Mouse (Mus musculus): Measurements from ENCODE around the gene Ephb4.

Gene Ephb4

DNA sequence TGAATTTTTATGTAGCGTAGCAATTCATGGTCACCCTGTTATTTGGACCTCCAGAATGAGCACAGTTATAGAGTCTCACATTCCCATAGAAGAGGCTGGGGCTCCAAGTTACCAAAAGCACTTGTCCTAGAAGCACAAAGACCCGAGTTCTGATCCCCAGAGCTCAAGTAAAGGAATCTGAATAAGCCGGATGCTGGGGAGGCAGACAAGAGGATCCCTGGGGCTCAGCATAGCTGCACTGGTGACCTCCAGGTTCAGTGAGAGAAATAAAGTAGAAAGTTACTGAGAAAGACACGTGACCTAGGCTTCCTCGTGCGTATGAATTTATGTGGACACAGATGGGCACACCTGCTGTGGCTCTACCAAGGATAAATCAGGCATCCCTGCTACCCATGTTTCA lies 14.8 kb upstream of the Ephb4 start:
- no peak for DNase-seq (ENCODE audit: low read depth, low spot score)

DNA sequence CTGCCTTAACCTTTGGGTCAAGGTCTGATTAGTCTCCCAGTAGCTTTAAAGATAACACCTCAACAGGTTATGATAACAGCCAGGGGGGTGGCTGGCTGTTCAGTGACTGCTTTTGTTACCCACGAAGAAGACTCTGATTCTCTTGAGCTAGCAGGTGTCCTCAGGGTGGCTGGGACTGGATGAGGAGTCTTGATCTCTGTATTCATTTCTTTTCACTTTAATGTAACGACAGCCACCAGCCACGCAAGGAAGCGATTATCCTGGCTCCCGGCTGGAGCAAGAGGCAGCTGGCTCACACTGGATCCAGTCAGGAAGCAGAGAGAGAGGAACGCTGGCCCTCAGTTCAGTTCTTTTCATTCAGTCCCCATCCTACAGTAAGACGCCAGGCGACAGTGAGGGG lies 12.7 kb upstream of the Ephb4 start:
- no peak for DNase-seq (ENCODE audit: low read depth, low spot score)

DNA sequence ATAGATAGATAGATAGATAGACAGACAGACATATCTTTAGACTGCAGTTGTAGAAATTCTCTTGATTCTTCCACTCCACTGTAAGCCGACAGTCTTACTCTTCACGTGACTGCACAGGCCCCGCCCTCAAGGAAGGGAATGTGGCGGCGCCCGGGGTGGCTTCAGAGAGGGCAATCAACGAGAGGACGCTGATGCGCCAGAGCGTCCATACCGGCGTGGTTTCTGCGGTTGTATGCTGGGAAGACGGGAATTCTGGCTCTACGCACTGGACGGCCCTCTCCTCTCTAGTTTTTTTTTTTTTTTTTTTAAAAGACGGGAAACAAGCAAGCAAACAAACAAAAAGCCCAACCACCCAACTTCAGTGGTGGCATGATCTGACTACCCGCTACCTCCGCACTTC lies 11.7 kb upstream of the Ephb4 start:
- DNase-seq (ENCODE audit: low read depth, low spot score): no peak

DNA sequence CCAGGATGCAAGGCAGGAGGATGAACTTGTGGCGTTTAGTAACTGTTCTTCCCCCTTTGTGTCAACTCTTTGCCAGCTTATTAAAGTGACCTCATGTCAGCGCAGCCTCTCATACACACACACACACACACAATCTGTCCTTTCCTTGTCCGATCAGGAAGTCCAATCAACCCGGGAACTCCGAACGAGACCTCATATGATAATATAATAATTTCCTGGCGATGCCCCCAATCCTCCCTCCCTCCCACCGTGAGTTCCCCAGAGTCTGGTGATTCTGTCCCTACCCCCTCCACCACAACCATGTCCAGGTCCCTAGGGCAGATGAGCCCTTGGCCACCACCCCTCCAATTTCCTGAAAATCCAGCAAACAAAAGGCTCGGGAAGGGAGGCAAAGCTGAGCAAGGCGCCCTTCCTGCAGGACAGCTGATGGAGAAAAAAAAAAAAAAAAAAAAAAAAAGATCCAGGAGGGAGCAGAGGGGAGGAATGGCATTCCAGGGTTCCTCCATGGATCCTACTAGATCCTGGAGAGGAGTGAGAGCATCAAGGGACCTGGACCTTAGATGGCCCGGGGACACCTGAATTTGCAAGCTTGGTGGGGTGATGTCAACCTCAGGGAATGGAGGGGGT lies 11.1 kb upstream of the Ephb4 start:
- DNase-seq (ENCODE audit: low read depth, low spot score): no peak

DNA sequence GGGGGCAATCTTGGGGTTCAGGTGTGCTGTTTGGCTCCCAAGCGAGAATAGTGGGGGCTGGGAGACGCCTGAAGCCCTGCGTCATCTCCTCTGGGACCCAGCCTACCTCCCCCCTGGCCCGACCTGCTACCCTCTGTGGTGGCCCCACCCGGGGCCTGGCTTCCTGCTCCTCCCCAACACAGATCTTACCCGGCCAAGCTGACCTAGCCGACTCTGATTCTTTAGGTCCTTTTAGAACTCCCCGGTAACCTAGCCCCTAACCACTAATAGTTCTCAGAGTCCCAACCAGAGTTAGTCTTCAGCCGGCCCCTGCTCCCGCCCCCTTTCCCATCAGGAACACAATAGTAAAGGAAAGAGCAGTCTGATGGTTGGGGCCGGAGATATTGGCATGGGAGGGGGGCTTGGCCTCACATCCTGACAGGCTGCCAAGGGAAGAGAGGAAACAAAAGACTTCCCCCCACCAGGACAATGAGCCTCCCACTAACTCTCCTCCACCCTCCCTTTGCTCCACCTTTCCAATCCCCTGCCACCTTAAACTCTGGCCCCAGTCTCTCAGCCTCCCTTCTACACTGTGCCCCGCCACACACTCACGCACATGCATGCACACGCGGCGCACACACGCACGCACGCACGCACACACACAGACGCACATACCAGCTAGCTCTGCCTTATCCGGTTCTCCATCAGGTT lies 10.5 kb upstream of the Ephb4 start:
- DNase-seq (ENCODE audit: low read depth, low spot score): no peak

DNA sequence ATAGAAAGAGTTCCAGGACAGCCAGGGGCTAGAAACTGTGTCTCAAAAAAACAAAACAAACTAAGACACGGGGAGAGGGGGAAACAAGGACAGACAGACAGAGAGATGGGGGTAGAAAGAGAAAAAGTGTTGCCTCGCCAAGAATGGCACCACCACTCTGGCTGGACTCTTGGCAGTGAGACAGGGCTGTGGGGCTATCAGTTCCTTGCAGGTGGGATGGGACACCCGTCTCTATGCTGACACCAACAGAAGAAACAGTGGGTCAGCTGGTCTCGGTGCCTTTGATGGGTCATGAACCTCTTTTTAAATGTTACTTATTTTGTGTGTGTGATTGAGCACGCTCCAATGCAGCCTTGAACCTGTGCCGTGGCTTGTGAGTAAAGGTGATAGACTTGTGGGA lies 9.7 kb upstream of the Ephb4 start:
- no peak for DNase-seq (ENCODE audit: low read depth, low spot score)

DNA sequence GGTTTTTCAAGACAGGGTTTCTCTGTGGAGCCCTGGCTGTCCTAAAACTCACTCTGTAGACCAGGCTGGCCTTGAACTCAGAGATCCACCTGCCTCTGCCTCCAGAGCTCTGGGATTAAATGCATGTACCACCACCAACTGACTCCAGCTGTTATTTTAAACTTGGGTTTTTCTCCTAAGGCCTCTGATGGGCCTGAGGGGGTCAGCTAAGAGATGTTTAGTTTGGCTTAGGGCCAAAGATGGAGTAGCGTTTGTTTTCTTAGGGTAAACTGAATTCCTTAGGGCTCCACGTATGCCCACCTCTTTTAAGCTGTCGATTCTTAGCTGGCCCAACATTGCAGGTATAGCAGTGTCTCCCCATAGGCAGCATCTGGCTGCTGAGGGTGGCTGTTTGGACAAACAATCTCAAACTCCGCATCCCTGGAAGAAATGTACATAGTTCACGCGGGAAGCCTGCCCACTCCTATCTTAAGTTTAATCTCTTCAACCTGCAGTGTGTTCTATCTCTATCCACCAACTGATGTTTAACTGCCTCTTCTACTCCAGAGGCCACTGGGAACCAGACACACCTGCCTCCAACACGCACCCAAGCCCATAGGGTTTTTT lies 7.4 kb upstream of the Ephb4 start:
- DNase-seq (ENCODE audit: low read depth, low spot score): no peak

DNA sequence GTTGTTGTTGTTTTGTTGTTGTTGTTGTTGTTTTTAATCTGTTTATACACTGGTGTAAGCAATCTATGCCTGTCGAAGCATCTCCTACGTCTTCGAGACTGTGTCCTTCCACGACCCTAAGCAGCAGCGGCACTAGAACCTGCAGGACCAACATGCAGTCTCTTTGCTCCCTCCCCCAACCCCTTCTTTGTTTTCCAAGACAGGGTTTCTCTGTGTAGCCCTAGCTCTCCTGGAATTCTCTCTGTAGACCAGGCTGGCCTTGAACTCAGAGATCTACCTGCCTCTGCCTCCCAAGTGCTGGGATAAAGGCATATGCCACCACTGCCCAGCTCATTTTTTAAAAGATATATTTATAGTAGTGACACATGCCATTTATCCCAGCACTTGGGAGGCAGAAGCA lies 6.5 kb upstream of the Ephb4 start:
- no peak for DNase-seq (ENCODE audit: low read depth, low spot score)

DNA sequence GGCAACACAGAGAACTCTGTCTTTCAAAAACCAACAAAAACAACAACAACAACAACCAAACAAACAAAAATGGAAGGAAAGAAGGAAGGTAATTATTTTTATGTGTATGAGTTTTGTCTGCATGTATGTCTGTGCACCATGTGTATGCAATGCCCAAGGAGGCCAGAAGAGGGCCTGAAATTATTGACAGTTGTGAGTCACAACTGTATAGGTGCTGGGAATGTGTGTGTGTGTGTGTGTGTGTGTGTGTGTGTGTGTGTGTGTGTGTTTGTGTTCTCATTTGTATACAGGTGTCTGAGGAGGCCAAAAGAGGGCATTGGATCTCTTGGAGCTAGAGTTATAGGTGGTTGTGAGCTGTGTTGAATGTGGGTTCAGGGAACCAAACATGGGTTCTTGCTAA lies 6.0 kb upstream of the Ephb4 start:
- no peak for DNase-seq (ENCODE audit: low read depth, low spot score)

DNA sequence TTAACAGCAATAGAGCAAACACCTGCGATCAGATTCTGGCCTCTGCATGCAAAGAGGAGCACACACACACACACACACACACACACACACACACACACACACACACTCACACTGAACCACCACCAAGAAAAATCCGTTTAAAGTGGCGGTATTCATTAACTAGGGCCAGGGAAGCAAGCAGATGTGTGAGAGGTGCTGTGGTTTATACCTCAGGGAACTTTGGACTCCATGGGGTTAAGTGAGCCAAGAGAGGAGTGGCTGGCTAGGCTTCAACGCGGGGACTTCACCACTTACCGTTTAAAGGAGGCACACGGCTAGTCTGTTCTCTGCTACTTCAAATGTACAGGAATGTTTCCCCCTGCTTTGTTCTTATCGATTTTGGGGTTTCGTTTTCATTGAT lies 4.1 kb upstream of the Ephb4 start:
- DNase-seq (ENCODE audit: low read depth, low spot score): no peak

DNA sequence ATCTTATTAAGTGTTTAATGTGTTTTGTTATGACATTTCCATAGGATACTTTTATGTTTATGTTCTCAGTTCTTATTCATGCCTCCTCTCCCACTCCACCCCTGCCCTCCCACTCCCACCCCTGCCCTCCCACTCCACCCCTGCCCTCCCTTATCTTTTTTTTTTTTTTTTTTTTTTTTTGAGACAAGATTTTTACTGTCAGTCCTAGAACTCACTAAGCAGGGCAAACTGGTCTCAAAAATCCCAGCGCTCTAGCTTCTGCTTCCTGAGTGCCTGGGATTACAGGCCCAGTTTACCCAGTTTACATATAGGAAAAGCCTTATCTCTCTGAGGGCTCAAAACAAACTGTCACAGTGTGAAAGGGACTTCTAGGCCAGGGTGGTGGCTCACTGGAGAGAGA lies 3.5 kb upstream of the Ephb4 start:
- no peak for DNase-seq (ENCODE audit: low read depth, low spot score)

DNA sequence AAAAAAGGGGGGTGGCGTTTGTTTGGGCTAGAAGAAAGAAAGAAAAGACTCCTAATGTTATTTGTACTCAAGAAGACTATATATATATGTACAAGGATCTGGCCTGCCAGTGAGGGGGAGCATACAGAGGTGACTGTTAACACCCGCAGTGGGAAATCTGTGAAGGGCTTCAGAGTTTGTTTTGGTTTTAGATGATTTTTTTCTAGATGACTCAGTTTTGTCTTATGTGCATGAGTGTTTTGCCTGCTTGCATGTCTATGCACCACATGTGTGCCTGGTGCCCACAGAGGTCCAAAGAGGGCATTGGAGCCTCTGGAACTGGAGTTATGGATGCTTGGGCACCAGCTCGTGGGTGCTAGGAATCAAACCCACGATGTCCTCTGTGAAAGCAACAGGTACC lies 2.9 kb upstream of the Ephb4 start:
- DNase-seq (ENCODE audit: low read depth, low spot score): no peak

DNA sequence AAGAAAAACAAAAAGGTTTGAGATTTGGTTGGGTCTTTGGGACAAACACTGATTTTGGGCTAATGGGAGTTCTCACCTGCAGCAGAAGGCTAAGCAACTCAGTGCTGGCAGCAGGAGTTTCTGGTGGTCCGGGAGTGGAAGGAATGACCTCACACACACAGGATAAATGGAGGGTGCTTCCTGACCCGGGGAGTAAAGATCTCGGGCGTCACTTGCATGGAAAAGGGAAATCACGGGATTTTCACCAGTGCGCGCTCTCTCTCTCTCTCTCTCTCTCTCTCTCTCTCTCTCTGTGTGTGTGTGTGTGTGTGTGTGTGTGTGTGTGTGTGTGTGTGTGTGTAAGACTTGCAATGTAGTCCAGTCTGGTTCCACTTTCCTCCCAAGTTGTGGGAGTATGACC lies 2.1 kb upstream of the Ephb4 start:
- DNase-seq (ENCODE audit: low read depth, low spot score): no peak

DNA sequence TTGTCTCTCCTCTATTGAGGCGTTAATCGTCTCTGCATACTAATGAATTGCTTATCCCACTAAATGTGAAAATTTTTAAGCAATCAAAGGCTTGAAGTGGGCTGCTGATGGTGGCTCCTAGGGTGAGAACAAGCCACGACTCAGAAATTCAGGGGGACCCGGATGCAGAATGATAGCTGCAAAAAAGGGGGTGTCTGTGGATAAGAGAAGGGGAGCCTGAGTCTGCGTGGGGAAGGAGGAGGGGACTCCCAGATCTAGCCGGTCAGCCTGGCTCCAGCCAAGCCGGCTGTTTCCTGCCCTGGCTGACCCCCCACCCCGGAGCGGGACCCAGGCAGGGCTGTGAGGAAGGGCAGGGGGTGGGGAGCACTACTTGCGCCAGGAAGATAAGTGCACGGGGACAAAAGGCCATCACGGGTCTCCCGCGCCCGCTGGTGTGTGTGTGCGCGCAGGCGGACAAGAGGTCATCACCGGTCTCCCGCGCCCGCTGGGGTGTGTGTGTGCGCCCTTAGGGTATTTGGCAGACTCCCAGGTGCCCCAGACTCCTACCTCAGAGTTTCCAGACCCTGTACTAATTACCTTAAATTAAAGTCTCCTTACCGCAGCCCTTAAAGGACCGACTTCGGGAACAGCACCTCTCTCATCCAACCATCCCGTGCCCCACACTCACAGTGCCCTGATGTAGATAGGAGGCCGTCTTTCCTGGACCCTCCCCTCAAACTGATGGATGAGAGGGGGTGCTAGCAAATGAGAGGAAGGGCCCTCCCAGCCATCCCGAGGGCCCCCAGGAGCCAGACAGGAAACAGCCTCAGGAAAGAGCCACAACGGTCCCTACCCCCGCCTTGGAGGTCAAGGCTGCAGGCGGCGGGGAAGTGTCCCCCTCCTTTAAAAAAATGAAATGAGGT lies 1.2 kb upstream of the Ephb4 start:
- DNase-seq (ENCODE audit: low read depth, low spot score): no peak

DNA sequence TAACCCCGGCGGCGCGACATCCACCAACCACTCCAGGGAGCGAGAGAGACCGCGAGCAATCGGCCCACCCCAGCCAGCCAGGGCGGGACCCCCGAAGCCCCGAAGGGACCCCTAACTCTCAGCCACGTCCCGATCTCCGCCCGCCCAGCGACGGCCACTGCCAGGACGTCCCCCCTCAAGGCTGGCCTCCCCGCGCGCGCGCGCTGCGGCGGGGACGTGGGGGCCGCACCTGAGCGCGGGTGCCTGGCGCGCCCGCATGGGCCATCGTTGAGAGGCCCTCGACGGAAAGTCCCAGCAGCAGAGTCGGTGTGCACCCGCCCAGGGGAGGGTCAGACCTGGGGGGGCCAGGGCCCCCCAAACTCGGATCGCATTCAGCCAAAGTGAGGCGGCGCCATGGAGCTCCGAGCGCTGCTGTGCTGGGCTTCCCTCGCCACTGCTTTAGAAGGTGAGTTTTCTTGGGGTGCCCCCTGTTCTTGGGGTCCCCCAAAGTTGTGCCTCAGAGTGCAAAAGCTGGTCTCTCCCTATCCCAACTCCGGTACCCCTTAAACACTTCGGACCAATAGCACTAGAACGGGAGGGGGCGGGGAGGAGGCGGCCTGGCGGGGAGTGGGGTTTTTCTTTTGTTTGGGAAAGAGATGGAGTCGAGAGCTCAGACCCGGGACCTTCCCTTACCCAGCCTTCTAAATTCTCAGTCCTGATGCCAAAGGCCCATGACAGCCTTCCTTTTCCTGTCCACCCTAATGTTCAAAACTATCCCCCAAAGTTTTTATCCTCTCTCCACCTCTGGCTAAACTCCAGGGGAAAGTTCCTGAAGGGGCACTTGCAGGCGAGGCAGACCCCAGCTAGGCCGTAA lies 522 bp downstream of the Ephb4 start:
- no peak for DNase-seq (ENCODE audit: low read depth, low spot score)

DNA sequence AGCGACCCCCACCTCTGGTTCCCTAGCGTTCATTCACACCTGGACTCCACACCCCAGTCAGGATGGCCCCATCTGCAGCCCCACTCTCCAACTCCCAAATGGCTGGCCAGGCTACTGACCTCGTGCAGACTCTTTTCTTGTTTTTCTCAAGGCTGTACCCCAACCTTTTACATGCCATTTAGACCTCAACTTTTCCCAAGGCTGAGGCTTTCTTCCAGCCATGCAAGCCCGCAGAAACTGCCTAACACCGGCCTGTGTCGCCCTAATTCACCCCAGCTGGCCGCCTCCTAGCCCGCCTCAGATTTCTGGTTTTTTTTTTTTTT lies 1.1 kb downstream of the Ephb4 start:
- DNase-seq (ENCODE audit: low read depth, low spot score): no peak

DNA sequence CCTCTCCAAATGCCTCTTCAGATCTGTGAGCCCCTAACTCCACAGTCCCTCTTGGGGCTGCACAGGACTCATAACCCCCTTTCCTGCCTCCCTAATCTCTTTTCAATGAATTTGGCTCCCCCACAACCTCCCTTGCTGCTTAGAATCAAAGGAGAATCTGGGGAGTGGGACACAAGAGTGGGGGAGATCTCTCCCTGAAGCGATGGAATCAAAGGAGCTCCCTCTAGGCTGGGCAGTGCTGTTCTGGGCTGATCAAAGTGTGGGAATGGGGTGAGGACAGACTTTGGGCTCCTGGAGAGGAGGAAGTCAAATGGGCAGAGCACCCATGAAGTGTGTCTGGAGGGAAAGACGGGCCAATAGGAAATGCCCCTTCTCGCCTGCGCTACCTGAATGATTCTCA lies 1.5 kb downstream of the Ephb4 start:
- no peak for DNase-seq (ENCODE audit: low read depth, low spot score)

DNA sequence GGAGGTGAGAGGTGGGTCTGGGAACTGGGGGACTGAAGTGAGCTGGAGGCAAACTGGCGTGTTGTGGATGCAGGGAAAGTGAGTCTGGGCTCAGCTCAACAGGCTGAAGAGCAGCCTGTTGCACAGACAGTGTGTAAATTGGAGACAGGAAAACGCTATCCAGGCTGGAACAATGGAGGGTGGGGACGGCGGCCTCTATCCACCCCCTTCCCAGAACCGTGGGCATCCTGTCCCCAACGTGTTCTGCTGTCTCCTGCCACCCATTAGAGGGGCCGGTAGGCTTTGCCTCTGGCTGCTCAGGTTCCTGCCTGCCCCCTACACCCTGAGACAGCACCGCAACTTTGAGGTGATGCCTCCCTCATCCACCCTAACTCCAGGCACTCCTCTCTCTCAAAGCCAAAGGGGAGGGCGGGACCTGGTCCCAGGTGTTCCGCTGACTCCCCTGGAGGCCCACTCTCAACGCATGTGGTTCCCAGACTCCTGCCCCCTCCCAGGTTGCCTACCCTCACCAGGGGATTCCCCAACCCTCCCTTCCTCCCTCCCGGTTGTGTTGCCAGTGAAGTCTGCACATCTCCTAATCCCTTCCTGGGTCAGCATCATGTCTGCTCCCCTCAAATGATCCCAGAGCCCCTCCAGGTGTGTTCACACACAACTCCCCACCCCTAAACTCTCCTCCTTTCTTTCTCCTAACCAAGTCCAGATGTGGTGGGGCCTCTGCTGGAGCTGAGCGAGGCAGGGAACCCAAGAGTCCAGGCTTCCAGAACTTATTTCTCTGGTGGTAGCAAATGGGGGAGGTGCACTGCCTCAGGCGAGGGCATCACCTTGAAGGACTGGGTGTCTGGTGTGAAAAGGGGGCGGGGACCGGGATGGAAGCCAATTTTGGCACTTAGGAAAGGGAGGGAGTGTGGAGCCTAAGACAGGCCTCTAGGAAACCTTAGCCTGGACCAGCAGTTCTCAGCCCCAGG lies 2.4 kb downstream of the Ephb4 start:
- no peak for DNase-seq (ENCODE audit: low read depth, low spot score)

DNA sequence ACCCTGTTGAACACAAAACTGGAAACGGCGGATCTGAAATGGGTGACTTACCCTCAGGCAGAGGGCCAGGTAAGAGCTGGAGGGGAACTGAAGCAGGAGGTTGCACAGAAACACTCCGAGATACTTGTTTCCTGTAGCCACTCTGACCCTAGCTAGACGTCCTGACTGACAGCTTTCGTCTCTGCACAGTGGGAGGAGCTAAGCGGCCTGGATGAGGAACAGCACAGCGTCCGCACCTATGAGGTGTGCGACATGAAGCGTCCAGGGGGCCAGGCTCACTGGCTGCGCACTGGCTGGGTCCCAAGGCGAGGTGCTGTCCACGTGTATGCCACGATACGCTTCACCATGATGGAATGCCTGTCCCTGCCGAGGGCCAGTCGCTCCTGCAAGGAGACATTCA lies 4.2 kb downstream of the Ephb4 start:
- DNase-seq (ENCODE audit: low read depth, low spot score): no peak

DNA sequence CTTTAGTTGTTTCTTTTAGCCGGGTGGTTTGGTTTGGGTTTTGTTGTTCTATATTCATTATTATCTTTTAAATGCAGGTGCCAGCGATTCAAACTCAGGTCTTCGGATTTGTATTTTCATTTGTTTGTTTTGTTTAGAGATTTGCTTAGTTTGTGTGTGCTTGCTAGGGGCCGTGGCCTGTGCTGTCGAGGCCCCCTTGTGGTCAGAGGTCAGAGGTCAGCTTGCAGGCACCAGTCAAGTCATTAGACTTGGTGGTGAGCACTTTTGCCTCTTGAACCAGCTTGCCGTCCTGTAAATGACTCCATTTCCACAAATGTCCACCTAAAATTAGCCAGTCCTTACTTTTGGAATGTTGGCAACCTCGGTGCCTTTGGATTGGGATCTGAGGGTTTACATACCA lies 8.5 kb downstream of the Ephb4 start:
- no peak for DNase-seq (ENCODE audit: low read depth, low spot score)

DNA sequence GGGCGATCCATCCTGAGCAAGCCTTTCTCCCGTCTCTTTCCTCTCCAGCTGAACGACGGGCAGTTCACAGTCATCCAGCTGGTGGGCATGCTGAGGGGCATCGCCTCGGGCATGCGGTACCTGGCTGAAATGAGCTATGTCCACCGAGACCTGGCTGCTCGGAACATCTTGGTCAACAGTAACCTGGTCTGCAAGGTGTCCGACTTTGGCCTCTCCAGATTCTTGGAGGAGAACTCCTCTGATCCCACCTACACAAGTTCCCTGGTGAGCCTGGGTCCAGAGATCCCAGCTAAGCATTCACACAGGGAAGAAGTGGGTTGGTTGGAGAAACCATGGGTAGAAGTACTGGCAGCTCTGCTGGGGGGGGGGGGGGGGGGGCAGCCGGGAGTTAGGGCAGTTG lies 19.8 kb downstream of the Ephb4 start:
- DNase-seq (ENCODE audit: low read depth, low spot score): no peak
